Mouse (Mus musculus) MEL (cell line): Measurements from ENCODE around the gene Ogfod2. TPM values are rescaled to one million over a fixed set of nuclear protein-coding genes. Genes with fewer than 3 reads are reported as not detected.

ENCODE experiments used
- DNase-seq: peaks from one replicate; pipeline ENCODE4 v3.0.0; 2011; ENCODE audit warnings: low read depth, low spot score
- H3K27ac ChIP-seq: 2 replicates; pipeline ENCODE4 v1.5.1; 2012; ENCODE audit warnings: low read depth, mild to moderate bottlenecking, control low read depth, low read length, moderate library complexity; ENCODE audit not compliant: control insufficient read depth
- H3K27me3 ChIP-seq, 2 experiments: fragments of 150-350 bp in 1 of 2; sonication (generic) in 1 of 2; 2 replicates each; pipeline ENCODE4 v1.6.1; 2012; ENCODE audit warnings: low read length in 2 of 2, mild to moderate bottlenecking in 2 of 2, improper control_type of control experiment in 1 of 2, moderate library complexity in 1 of 2; ENCODE audit not compliant: insufficient read depth in 2 of 2, control insufficient read depth in 1 of 2
- H3K36me3 ChIP-seq, 2 experiments: 2 replicates each; pipeline ENCODE4 v1.6.1; 2012 to 2014; ENCODE audit warnings: low read length in 2 of 2, improper control_type of control experiment in 1 of 2, inconsistent platforms in 1 of 2, mild to moderate bottlenecking in 1 of 2; ENCODE audit not compliant: insufficient read depth in 2 of 2, control insufficient read depth in 1 of 2
- H3K4me1 ChIP-seq, 2 experiments: fragments of 150-350 bp in 1 of 2; sonication (generic) in 1 of 2; 2 replicates each; pipeline ENCODE4 v1.6.1; 2012; ENCODE audit warnings: low read length in 2 of 2, improper control_type of control experiment in 1 of 2, mild to moderate bottlenecking in 1 of 2; ENCODE audit not compliant: insufficient read depth in 2 of 2, control insufficient read depth in 1 of 2
- H3K4me3 ChIP-seq, 2 experiments: fragments of 150-350 bp in 1 of 2; sonication (generic) in 1 of 2; 2 replicates each; pipeline ENCODE4 v1.5.1; 2012; ENCODE audit warnings: low read depth in 2 of 2, low read length in 2 of 2, mild to moderate bottlenecking in 2 of 2, moderate library complexity in 2 of 2, control low read depth in 1 of 2, improper control_type of control experiment in 1 of 2; ENCODE audit not compliant: control insufficient read depth in 1 of 2, insufficient read depth in 1 of 2
- H3K79me2 ChIP-seq: 2 replicates; pipeline ENCODE4 v1.6.1; 2012; ENCODE audit warnings: mild to moderate bottlenecking, low read length, moderate library complexity; ENCODE audit not compliant: control insufficient read depth, poor library complexity, insufficient read depth
- H3K9ac ChIP-seq: 2 replicates; pipeline ENCODE4 v1.6.1; 2012; ENCODE audit warnings: low read depth, mild to moderate bottlenecking, control low read depth, low read length, moderate library complexity; ENCODE audit not compliant: control insufficient read depth, poor library complexity, severe bottlenecking
- H3K9me3 ChIP-seq: fragments of 150-350 bp; sonication (generic); replicated peaks from 2 replicates; pipeline ENCODE4 v1.6.1; 2012; ENCODE audit warnings: mild to moderate bottlenecking, low read length, improper control_type of control experiment, moderate library complexity; ENCODE audit not compliant: insufficient read depth
- BHLHE40 ChIP-seq: IDR thresholded peaks from 2 replicates; pipeline ENCODE4 v1.6.1; 2012; ENCODE audit warnings: low read depth, mild to moderate bottlenecking, inconsistent platforms, low read length, improper control_type of control experiment, borderline replicate concordance
- CHD1 ChIP-seq: IDR thresholded peaks from 2 replicates; pipeline ENCODE4 v1.6.1; 2012; ENCODE audit warnings: low read depth, mild to moderate bottlenecking, inconsistent platforms, low read length, improper control_type of control experiment
- CHD2 ChIP-seq: IDR thresholded peaks from 2 replicates; pipeline ENCODE4 v1.6.1; 2011; ENCODE audit warnings: low read length, improper control_type of control experiment
- CTCF ChIP-seq, 3 experiments: IDR thresholded peaks in 2 of 3; conservative IDR thresholded peaks in 1 of 3; 2 replicates each; pipeline ENCODE4 v1.5.1; 2011 to 2012; ENCODE audit warnings: low read length in 3 of 3, low read depth in 2 of 3, mild to moderate bottlenecking in 2 of 3, improper control_type of control experiment in 1 of 3, inconsistent platforms in 1 of 3, mixed read lengths in 1 of 3, moderate library complexity in 1 of 3; ENCODE audit not compliant: control insufficient read depth in 1 of 3, insufficient read depth in 1 of 3, poor library complexity in 1 of 3, severe bottlenecking in 1 of 3
- E2F4 ChIP-seq: IDR thresholded peaks from 2 replicates; pipeline ENCODE4 v1.6.1; 2011; ENCODE audit warnings: low read depth, low read length, improper control_type of control experiment, borderline replicate concordance
- ELF1 ChIP-seq: IDR thresholded peaks from 2 replicates; pipeline ENCODE4 v1.6.1; 2014; ENCODE audit warnings: low read depth, mild to moderate bottlenecking, inconsistent platforms, low read length, improper control_type of control experiment, moderate library complexity
- EP300 ChIP-seq, 2 experiments: IDR thresholded peaks; 2 replicates each; pipeline ENCODE4 v1.6.1; 2011; ENCODE audit warnings: improper control_type of control experiment in 2 of 2, low read length in 2 of 2, low read depth in 1 of 2, mild to moderate bottlenecking in 1 of 2
- ETS1 ChIP-seq: IDR thresholded peaks from 2 replicates; pipeline ENCODE4 v1.6.1; 2012; ENCODE audit warnings: low read depth, mild to moderate bottlenecking, inconsistent platforms, low read length, improper control_type of control experiment, moderate library complexity
- GATA1 ChIP-seq: IDR thresholded peaks from 2 replicates; pipeline ENCODE4 v1.6.1; 2011; ENCODE audit warnings: low read depth, low read length, improper control_type of control experiment
- HCFC1 ChIP-seq: IDR thresholded peaks from 2 replicates; pipeline ENCODE4 v1.6.1; 2012; ENCODE audit warnings: low read depth, mild to moderate bottlenecking, inconsistent platforms, low read length, improper control_type of control experiment, moderate library complexity
- JUND ChIP-seq: IDR thresholded peaks from 2 replicates; pipeline ENCODE4 v1.6.1; 2011; ENCODE audit warnings: low read depth, mild to moderate bottlenecking, improper control_type of control experiment, low read length
- KAT2A ChIP-seq: conservative IDR thresholded peaks from 2 replicates; pipeline ENCODE4 v1.6.1; 2012; ENCODE audit warnings: low read depth, low read length, improper control_type of control experiment, inconsistent platforms
- MAX ChIP-seq: IDR thresholded peaks from 2 replicates; pipeline ENCODE4 v1.6.1; 2011; ENCODE audit warnings: low read length, improper control_type of control experiment
- MAZ ChIP-seq: IDR thresholded peaks from 2 replicates; pipeline ENCODE4 v1.6.1; 2012; ENCODE audit warnings: low read depth, mild to moderate bottlenecking, inconsistent platforms, low read length, improper control_type of control experiment
- MEF2A ChIP-seq: IDR thresholded peaks from 2 replicates; pipeline ENCODE4 v1.6.1; 2014; ENCODE audit warnings: low read depth, mild to moderate bottlenecking, inconsistent platforms, low read length, improper control_type of control experiment; ENCODE audit not compliant: poor library complexity, insufficient replicate concordance, severe bottlenecking; ENCODE audit errors: extremely low read depth
- MYB ChIP-seq: IDR thresholded peaks from 2 replicates; pipeline ENCODE4 v1.6.1; 2011; ENCODE audit warnings: mild to moderate bottlenecking, low read depth, low read length, improper control_type of control experiment
- NELFE ChIP-seq: IDR thresholded peaks from 2 replicates; pipeline ENCODE4 v1.6.1; 2011; ENCODE audit warnings: low read depth, low read length, improper control_type of control experiment
- POLR2AphosphoS2 ChIP-seq: IDR thresholded peaks from 2 replicates; pipeline ENCODE4 v1.6.1; 2011; ENCODE audit warnings: low read length, improper control_type of control experiment
- POLR2AphosphoS5 ChIP-seq: IDR thresholded peaks from 2 replicates; pipeline ENCODE4 v1.6.1; 2012; ENCODE audit warnings: low read depth, borderline replicate concordance, mild to moderate bottlenecking, inconsistent platforms, low read length, moderate library complexity, mixed read lengths
- RAD21 ChIP-seq: IDR thresholded peaks from 2 replicates; pipeline ENCODE4 v1.6.1; 2011; ENCODE audit warnings: mild to moderate bottlenecking, low read depth, low read length, improper control_type of control experiment
- SIN3A ChIP-seq: IDR thresholded peaks from 2 replicates; pipeline ENCODE4 v1.6.1; 2012; ENCODE audit warnings: low read length, improper control_type of control experiment, inconsistent platforms
- SMC3 ChIP-seq: IDR thresholded peaks from 2 replicates; pipeline ENCODE4 v1.6.1; 2011; ENCODE audit warnings: low read depth, low read length, improper control_type of control experiment
- TAL1 ChIP-seq: IDR thresholded peaks from 2 replicates; pipeline ENCODE4 v1.6.1; 2012; ENCODE audit warnings: mild to moderate bottlenecking, inconsistent platforms, low read length, moderate library complexity, mixed read lengths
- TCF12 ChIP-seq: IDR thresholded peaks from 2 replicates; pipeline ENCODE4 v1.6.1; 2014; ENCODE audit warnings: low read depth, mild to moderate bottlenecking, inconsistent platforms, low read length, improper control_type of control experiment, moderate library complexity
- UBTF ChIP-seq: IDR thresholded peaks from 2 replicates; pipeline ENCODE4 v1.6.1; 2012; ENCODE audit warnings: low read depth, mild to moderate bottlenecking, inconsistent platforms, low read length, improper control_type of control experiment, moderate library complexity, borderline replicate concordance; ENCODE audit not compliant: insufficient read depth
- USF1 ChIP-seq: IDR thresholded peaks from 2 replicates; pipeline ENCODE4 v1.6.1; 2014; ENCODE audit warnings: low read depth, mild to moderate bottlenecking, inconsistent platforms, low read length, improper control_type of control experiment, moderate library complexity
- ZC3H11A ChIP-seq: IDR thresholded peaks from 2 replicates; pipeline ENCODE4 v1.6.1; 2012; ENCODE audit warnings: low read depth, mild to moderate bottlenecking, inconsistent platforms, low read length, improper control_type of control experiment
- ZMIZ1 ChIP-seq: IDR thresholded peaks from 2 replicates; pipeline ENCODE4 v1.6.1; 2012; ENCODE audit warnings: low read depth, mild to moderate bottlenecking, inconsistent platforms, low read length, improper control_type of control experiment, moderate library complexity
- ZNF384 ChIP-seq: IDR thresholded peaks from 2 replicates; pipeline ENCODE4 v1.6.1; 2012; ENCODE audit warnings: low read depth, mild to moderate bottlenecking, inconsistent platforms, low read length, improper control_type of control experiment
- polyA plus RNA-seq, 2 experiments: library from polyadenylated mRNA; stranded (reverse) in 1 of 2; unstranded in 1 of 2; fragments of >175 nt in 1 of 2; fragments of >200 nt in 1 of 2; gene quantifications; 2 replicates each; pipeline versions ENCODE4 v1.2.1 to v1.2.4; 2012; ENCODE audit warnings: low replicate concordance in 2 of 2, low read depth in 1 of 2; ENCODE audit not compliant: insufficient read length in 2 of 2, insufficient read depth in 1 of 2, missing spikeins in 1 of 2
- total RNA-seq: library from RNA; depleted of rRNA; stranded (reverse); fragments of 300-350 nt; gene quantifications from 2 replicates; pipeline ENCODE4 v1.2.3, GENCODE M21; 2012

The Ogfod2 gene
- total and polyA plus RNA-seq, 3 experiments, result 39.8 to 51.2 TPM; not detected in 1

DNA sequence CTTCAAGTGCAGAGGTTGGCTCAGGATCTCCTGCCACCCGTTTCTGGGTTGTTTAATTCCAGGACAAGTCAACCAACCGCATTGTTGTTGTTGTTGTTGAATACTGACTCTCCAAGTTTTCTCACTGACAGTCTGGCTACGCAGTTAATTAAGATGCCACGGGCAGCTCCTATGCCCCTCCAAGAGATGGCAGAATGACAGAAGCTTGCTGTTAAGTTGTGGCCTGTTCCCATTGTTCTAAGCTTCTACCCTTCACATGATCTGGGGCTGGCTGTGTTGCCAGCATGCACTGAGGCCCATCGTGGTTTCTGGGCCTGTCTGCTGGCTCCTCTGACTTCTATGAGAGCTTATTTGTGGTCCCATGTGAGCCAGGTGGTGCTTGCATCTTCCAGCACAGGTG is 22.2 kb downstream of the Ogfod2 start:
- no peak for TF ChIP-seq SIN3A
- TF ChIP-seq BHLHE40, result no peak
- TF ChIP-seq MAX, result no peak
- TF ChIP-seq CHD1, result no peak
- TF ChIP-seq POLR2AphosphoS5, result no peak
- no peak for TF ChIP-seq HCFC1
- no peak for TF ChIP-seq ZNF384
- no peak for TF ChIP-seq JUND
- no peak for TF ChIP-seq MYB
- no peak for TF ChIP-seq EP300 (IDR thresholded peaks at IDR 0.05; ENCODE audit: low read depth in 1 of 2, low read length in 2 of 2)
- TF ChIP-seq CTCF (IDR thresholded peaks at IDR 0.05 in 2 of 3, conservative IDR thresholded peaks at IDR 0.05 in 1 of 3; ENCODE audit: control insufficient read depth in 1 of 3, insufficient read depth in 1 of 3, low read depth in 2 of 3, low read length in 3 of 3, poor library complexity in 1 of 3, severe bottlenecking in 1 of 3), result no peak
- TF ChIP-seq ZMIZ1, result no peak
- no peak for TF ChIP-seq CHD2
- no peak for TF ChIP-seq ELF1
- TF ChIP-seq USF1, result no peak
- H3K79me2 ChIP-seq, result no peaks in the 10 kb centered on the region
- no peaks in the 10 kb centered on the region for H3K9me3 ChIP-seq
- no peak overlapping the region for H3K27ac ChIP-seq
- no peaks in the 10 kb centered on the region for H3K27me3 ChIP-seq
- no peaks in the 10 kb centered on the region for H3K36me3 ChIP-seq
- H3K4me3 ChIP-seq, result no peak overlapping the region
- H3K9ac ChIP-seq, result no peak overlapping the region
- no peak for DNase-seq
- H3K4me1 ChIP-seq, result peaks cover 0 to 5% of the 10 kb centered on the region in 2 experiments; a peak in 1 of 4 replicates

DNA sequence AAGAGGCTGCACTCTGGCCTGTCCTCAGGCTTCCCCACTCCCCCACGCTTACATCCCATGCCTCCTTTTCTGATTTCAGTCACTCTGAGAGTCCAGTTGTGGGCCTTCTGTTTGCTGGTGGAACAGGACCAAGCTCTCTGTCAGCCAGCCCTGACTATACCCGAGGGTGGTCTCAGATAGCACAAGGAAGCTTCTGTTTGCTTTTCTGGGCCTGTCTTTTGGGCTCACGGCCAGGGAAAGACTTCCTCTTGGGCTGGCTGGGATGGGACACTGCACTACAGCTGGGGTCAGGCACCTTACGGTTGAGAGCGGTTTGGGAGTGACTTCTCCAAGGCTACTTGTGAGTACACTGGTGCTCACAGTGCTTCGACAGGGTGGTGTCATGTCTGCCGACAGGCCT is 26.0 kb downstream of the Ogfod2 start:
- H3K4me1 ChIP-seq, result peaks cover 0 to 5% of the 10 kb centered on the region in 2 experiments; a peak in 1 of 4 replicates
- H3K4me3 ChIP-seq, result no peak overlapping the region
- TF ChIP-seq EP300 (IDR thresholded peaks at IDR 0.05; ENCODE audit: low read depth in 1 of 2, low read length in 2 of 2), result no peak
- TF ChIP-seq TCF12, result no peak
- TF ChIP-seq E2F4, result no peak
- TF ChIP-seq ETS1, result no peak
- no peak for TF ChIP-seq BHLHE40
- TF ChIP-seq POLR2AphosphoS2, result no peak
- TF ChIP-seq KAT2A, result no peak
- TF ChIP-seq HCFC1, result no peak
- no peak for TF ChIP-seq TAL1
- no peak for TF ChIP-seq SMC3
- TF ChIP-seq GATA1, result no peak
- TF ChIP-seq MEF2A, result no peak
- no peak for TF ChIP-seq JUND
- no peak for TF ChIP-seq NELFE
- TF ChIP-seq ZMIZ1, result no peak
- no peak for TF ChIP-seq UBTF
- no peak for TF ChIP-seq SIN3A
- TF ChIP-seq ZC3H11A, result no peak
- TF ChIP-seq MAZ, result no peak
- TF ChIP-seq RAD21, result no peak
- H3K27ac ChIP-seq, result no peak overlapping the region
- H3K9ac ChIP-seq, result no peak overlapping the region
- no peaks in the 10 kb centered on the region for H3K27me3 ChIP-seq
- H3K9me3 ChIP-seq, result no peaks in the 10 kb centered on the region
- peak; percentile 22 for DNase-seq
- H3K36me3 ChIP-seq, result peaks cover 0 to 4% of the 10 kb centered on the region in 2 experiments; a peak in 1 of 4 replicates
- H3K79me2 ChIP-seq, result no peaks in the 10 kb centered on the region
